Mouse (Mus musculus): ENCODE measurements around the gene Zbtb38. TPM values are rescaled to one million over a fixed set of nuclear protein-coding genes. Genes with fewer than 3 reads are reported as not detected.

Zbtb38 gene
- total RNA-seq, 1 experiment = 16.0 TPM

GRCm38 (mm10) chr9:96746527-96746926, 6.1 kb downstream of the Zbtb38 start:
- DNase-seq (ENCODE audit: low read depth, low spot score) = no peak
- no peak overlapping the region for H3K4me3 ChIP-seq (ENCODE audit: insufficient read depth in 1 of 2, low read depth in 1 of 2, low read length in 2 of 2, poor library complexity in 1 of 2, severe bottlenecking in 1 of 2)
- no peaks in the 10 kb centered on the region for H3K4me1 ChIP-seq (ENCODE audit: control insufficient read depth in 2 of 2, insufficient read depth in 2 of 2, low read length in 2 of 2, poor library complexity in 1 of 2)
- TF ChIP-seq HCFC1 (IDR thresholded peaks at IDR 0.05; ENCODE audit: borderline replicate concordance, insufficient read depth, low read length) (no peak), ZNF384 (IDR thresholded peaks at IDR 0.05; ENCODE audit: low read depth, low read length) (no peak), ZC3H11A (IDR thresholded peaks at IDR 0.05; ENCODE audit: borderline replicate concordance, low read depth, low read length) (no peak), MAFK (IDR thresholded peaks at IDR 0.05; ENCODE audit: insufficient read depth, low read depth, low read length) (no peak), CHD2 (IDR thresholded peaks at IDR 0.05; ENCODE audit: low read depth, low read length) (no peak)
- no peaks in the 10 kb centered on the region for H3K9me3 ChIP-seq (ENCODE audit: control insufficient read depth, insufficient read depth, low read depth, low read length)
- in situ Hi-C loops (cut with MboI; ENCODE audit: low sequenced_read_pairs in 2 of 2, unreplicated experiment in 2 of 2) = no loop called here
- H3K36me3 ChIP-seq (ENCODE audit: control insufficient read depth, insufficient read depth, low read length, poor library complexity, severe bottlenecking) = no peaks in the 10 kb centered on the region
- no peak overlapping the region for H3K27ac ChIP-seq (ENCODE audit: insufficient read depth, low read depth, low read length, poor library complexity, severe bottlenecking)
- H3K9ac ChIP-seq (ENCODE audit: insufficient read depth, low read depth, low read length, poor library complexity, severe bottlenecking) = no peak overlapping the region

- peaks cover 0 to 6% of the 10 kb centered on the region in 2 experiments; a peak in 1 of 4 replicates for H3K4me1 ChIP-seq (ENCODE audit: control insufficient read depth in 2 of 2, insufficient read depth in 2 of 2, low read length in 2 of 2, poor library complexity in 1 of 2)
- H3K9me3 ChIP-seq (ENCODE audit: control insufficient read depth, insufficient read depth, low read depth, low read length) = no peaks in the 10 kb centered on the region
- H3K27ac ChIP-seq (ENCODE audit: insufficient read depth, low read depth, low read length, poor library complexity, severe bottlenecking) = no peak overlapping the region
- DNase-seq (ENCODE audit: low read depth, low spot score) = no peak
- H3K4me3 ChIP-seq (ENCODE audit: insufficient read depth in 1 of 2, low read depth in 1 of 2, low read length in 2 of 2, poor library complexity in 1 of 2, severe bottlenecking in 1 of 2) = no peak overlapping the region
- H3K36me3 ChIP-seq (ENCODE audit: control insufficient read depth, insufficient read depth, low read length, poor library complexity, severe bottlenecking) = no peaks in the 10 kb centered on the region
- in situ Hi-C loops (cut with MboI; ENCODE audit: low sequenced_read_pairs in 2 of 2, unreplicated experiment in 2 of 2) = no loop called here
- TF ChIP-seq ZNF384 (IDR thresholded peaks at IDR 0.05; ENCODE audit: low read depth, low read length) (no peak), MAFK (IDR thresholded peaks at IDR 0.05; ENCODE audit: insufficient read depth, low read depth, low read length) (no peak), HCFC1 (IDR thresholded peaks at IDR 0.05; ENCODE audit: borderline replicate concordance, insufficient read depth, low read length) (no peak), ZC3H11A (IDR thresholded peaks at IDR 0.05; ENCODE audit: borderline replicate concordance, low read depth, low read length) (no peak), CHD2 (IDR thresholded peaks at IDR 0.05; ENCODE audit: low read depth, low read length) (no peak)
- no peak overlapping the region for H3K9ac ChIP-seq (ENCODE audit: insufficient read depth, low read depth, low read length, poor library complexity, severe bottlenecking)
Observed at GRCm38 (mm10) chr9:96744909-96745308, 7.7 kb downstream of the Zbtb38 start.

- no peak for TF ChIP-seq MAFK (IDR thresholded peaks at IDR 0.05; ENCODE audit: insufficient read depth, low read depth, low read length)
- TF ChIP-seq ZNF384 (IDR thresholded peaks at IDR 0.05; ENCODE audit: low read depth, low read length) = no peak
- TF ChIP-seq HCFC1 (IDR thresholded peaks at IDR 0.05; ENCODE audit: borderline replicate concordance, insufficient read depth, low read length) = no peak
- no peak for TF ChIP-seq CHD2 (IDR thresholded peaks at IDR 0.05; ENCODE audit: low read depth, low read length)
- no peak for TF ChIP-seq ZC3H11A (IDR thresholded peaks at IDR 0.05; ENCODE audit: borderline replicate concordance, low read depth, low read length)
- in situ Hi-C loops (cut with MboI; ENCODE audit: low sequenced_read_pairs in 2 of 2, unreplicated experiment in 2 of 2) = no loop called here
- no peak for DNase-seq (ENCODE audit: low read depth, low spot score)
Observed at GRCm38 (mm10) chr9:96741365-96742085, 11.1 kb downstream of the Zbtb38 start.

GRCm38 (mm10) chr9:96740712-96741364, 11.8 kb downstream of the Zbtb38 start:
- TF ChIP-seq ZC3H11A (IDR thresholded peaks at IDR 0.05; ENCODE audit: borderline replicate concordance, low read depth, low read length) (no peak), ZNF384 (IDR thresholded peaks at IDR 0.05; ENCODE audit: low read depth, low read length) (no peak), CHD2 (IDR thresholded peaks at IDR 0.05; ENCODE audit: low read depth, low read length) (no peak), HCFC1 (IDR thresholded peaks at IDR 0.05; ENCODE audit: borderline replicate concordance, insufficient read depth, low read length) (no peak), MAFK (IDR thresholded peaks at IDR 0.05; ENCODE audit: insufficient read depth, low read depth, low read length) (no peak)
- no peak for DNase-seq (ENCODE audit: low read depth, low spot score)
- peaks cover 0 to 6% of the 10 kb centered on the region in 2 experiments; a peak in 1 of 4 replicates for H3K4me1 ChIP-seq (ENCODE audit: control insufficient read depth in 2 of 2, insufficient read depth in 2 of 2, low read length in 2 of 2, poor library complexity in 1 of 2)
- H3K9me3 ChIP-seq (ENCODE audit: control insufficient read depth, insufficient read depth, low read depth, low read length) = no peaks in the 10 kb centered on the region
- in situ Hi-C loops (cut with MboI; ENCODE audit: low sequenced_read_pairs in 2 of 2, unreplicated experiment in 2 of 2) = no loop called here
- no peak overlapping the region for H3K9ac ChIP-seq (ENCODE audit: insufficient read depth, low read depth, low read length, poor library complexity, severe bottlenecking)
- H3K36me3 ChIP-seq (ENCODE audit: control insufficient read depth, insufficient read depth, low read length, poor library complexity, severe bottlenecking) = no peaks in the 10 kb centered on the region
- H3K4me3 ChIP-seq (ENCODE audit: insufficient read depth in 1 of 2, low read depth in 1 of 2, low read length in 2 of 2, poor library complexity in 1 of 2, severe bottlenecking in 1 of 2) = no peak overlapping the region
- H3K27ac ChIP-seq (ENCODE audit: insufficient read depth, low read depth, low read length, poor library complexity, severe bottlenecking) = no peak overlapping the region

More at GRCm38 (mm10) chr9:96741365-96742085, 11.1 kb downstream of the Zbtb38 start:
- Histone ChIP-seq H3K9ac (ENCODE audit: insufficient read depth, low read depth, low read length, poor library complexity, severe bottlenecking) (no peak overlapping the region), H3K4me3 (ENCODE audit: insufficient read depth in 1 of 2, low read depth in 1 of 2, low read length in 2 of 2, poor library complexity in 1 of 2, severe bottlenecking in 1 of 2) (no peak overlapping the region), H3K9me3 (ENCODE audit: control insufficient read depth, insufficient read depth, low read depth, low read length) (no peaks in the 10 kb centered on the region), H3K4me1 (ENCODE audit: control insufficient read depth in 2 of 2, insufficient read depth in 2 of 2, low read length in 2 of 2, poor library complexity in 1 of 2) (peaks cover 0 to 6% of the 10 kb centered on the region in 2 experiments; a peak in 1 of 4 replicates), H3K36me3 (ENCODE audit: control insufficient read depth, insufficient read depth, low read length, poor library complexity, severe bottlenecking) (no peaks in the 10 kb centered on the region), H3K27ac (ENCODE audit: insufficient read depth, low read depth, low read length, poor library complexity, severe bottlenecking) (no peak overlapping the region)
